Comparison of ENCODE assay signal across 9 mouse cellular contexts in genomic region chr12:77177303-77177702, GRCm38 (mm10).
DNase-seq lines count a peak whose midpoint lies in the region; ATAC-seq and TF ChIP-seq lines count a peak whose summit lies in the region.
"Had no signal": no experiment of that assay in that cellular context is flagged by ENCODE, and none has a peak within 500 bp of the region (broad histone marks: within the 10 kb centered on the region; RNA-seq: fewer than 3 reads in every experiment).

No protein-coding gene starts in this region.

- no peak overlapping the region for H3K27ac ChIP-seq in kidney, embryonic 15.5 days
- H3K27ac ChIP-seq in ES-E14 (ENCODE audit: insufficient read depth, low read depth, low read length, poor library complexity, severe bottlenecking) = no peak overlapping the region
- H3K27ac ChIP-seq in forebrain, embryonic 10.5 days = no peak overlapping the region; the same call in 1 of the 2 replicates

- in situ Hi-C loops in ES-E14 (cut with MboI; ENCODE audit: low sequenced_read_pairs in 2 of 2, unreplicated experiment in 2 of 2) = no loop called here

- H3K9me3 ChIP-seq in kidney, embryonic 15.5 days (replicated peaks) = no peaks in the 10 kb centered on the region
- no peaks in the 10 kb centered on the region for H3K9me3 ChIP-seq in ES-E14 (ENCODE audit: control insufficient read depth, insufficient read depth, low read depth, low read length)
- no peaks in the 10 kb centered on the region for H3K9me3 ChIP-seq in forebrain, embryonic 10.5 days
- H3K9me3 ChIP-seq: limb, embryonic 13.5 days had no signal

- no peaks in the 10 kb centered on the region for H3K36me3 ChIP-seq in kidney, embryonic 15.5 days
- no peaks in the 10 kb centered on the region for H3K36me3 ChIP-seq in ES-E14 (ENCODE audit: control insufficient read depth, insufficient read depth, low read length, poor library complexity, severe bottlenecking)
- no peaks in the 10 kb centered on the region for H3K36me3 ChIP-seq in forebrain, embryonic 10.5 days (replicated peaks)
- H3K36me3 ChIP-seq: limb, embryonic 13.5 days had no signal

- WGBS in kidney, embryonic 15.5 days = 51% methylated on average over 3 of the region's 3 CpGs
- 74% methylated on average over 3 of the region's 3 CpGs for WGBS in forebrain, embryonic 10.5 days

- no peak overlapping the region for H3K4me2 ChIP-seq in kidney, embryonic 15.5 days

- no peak overlapping the region for H3K9ac ChIP-seq in kidney, embryonic 15.5 days
- H3K9ac ChIP-seq in ES-E14 (ENCODE audit: insufficient read depth, low read depth, low read length, poor library complexity, severe bottlenecking) = no peak overlapping the region
- H3K9ac ChIP-seq: limb, embryonic 13.5 days had no signal

- H3K4me1 ChIP-seq in kidney, embryonic 15.5 days = peaks cover 8% of the 10 kb centered on the region
- H3K4me1 ChIP-seq in ES-E14 (ENCODE audit: control insufficient read depth in 2 of 2, insufficient read depth in 2 of 2, low read length in 2 of 2, poor library complexity in 1 of 2) = peaks cover 0 to 6% of the 10 kb centered on the region in 2 experiments; a peak in 1 of 4 replicates
- H3K4me1 ChIP-seq in forebrain, embryonic 10.5 days = peaks cover 14% of the 10 kb centered on the region

- DNase-seq in kidney, postnatal 10 days = peak; percentile 26
- no peak for DNase-seq in ES-E14 (ENCODE audit: low read depth, low spot score)
- peak; percentile 72 for DNase-seq in induced T-regulatory cell, adult 2 months (ENCODE audit: low read depth)
- peak; percentile 64 to 73 for DNase-seq in thymus, postnatal 10 days (ENCODE audit: low spot score in 2 of 2)
- no peak for DNase-seq in forebrain, embryonic 10.5 days (ENCODE audit: extremely low spot score, low spot score)
- DNase-seq in left cerebral cortex, adult 8-10 months (ENCODE audit: low spot score in 2 of 2) = no peak
- DNase-seq: lung, postnatal 36 days had no signal

- H3K27me3 ChIP-seq in kidney, embryonic 15.5 days = no peaks in the 10 kb centered on the region
- no peaks in the 10 kb centered on the region for H3K27me3 ChIP-seq in forebrain, embryonic 10.5 days (ENCODE audit: poor library complexity, severe bottlenecking)
- H3K27me3 ChIP-seq: limb, embryonic 13.5 days had no signal

- H3K4me3 ChIP-seq in kidney, embryonic 15.5 days (replicated peaks) = no peak overlapping the region
- H3K4me3 ChIP-seq in ES-E14 (ENCODE audit: insufficient read depth in 1 of 2, low read depth in 1 of 2, low read length in 2 of 2, poor library complexity in 1 of 2, severe bottlenecking in 1 of 2) = no peak overlapping the region
- no peak overlapping the region for H3K4me3 ChIP-seq in forebrain, embryonic 10.5 days
- H3K4me3 ChIP-seq: limb, embryonic 13.5 days had no signal

- ATAC-seq in kidney, embryonic 15.5 days (replicated peaks; ENCODE audit: low FRiP score) = no peak

TF ChIP-seq in ES-E14, 5 proteins besides CTCF, POLR2A, EP300 and RAD21:
- TF ChIP-seq CHD2 (IDR thresholded peaks at IDR 0.05; ENCODE audit: low read depth, low read length) = no peak
- 0 out of 2 replicates have a peak, but pooled peaks have one; percentile 45 for TF ChIP-seq ZNF384 (IDR thresholded peaks at IDR 0.05; ENCODE audit: low read depth, low read length)
- TF ChIP-seq ZC3H11A (IDR thresholded peaks at IDR 0.05; ENCODE audit: borderline replicate concordance, low read depth, low read length) = no peak
- no peak for TF ChIP-seq MAFK (IDR thresholded peaks at IDR 0.05; ENCODE audit: insufficient read depth, low read depth, low read length)
TF ChIP-seq in ES-E14: peak in this region for 1.

Comparison
In these comparisons a context has a peak if more than half of its experiments do, and no peak if none do; other contexts are left out.
1. DNase-seq: peak in kidney, postnatal 10 days (single experiment), induced T-regulatory cell, adult 2 months (single experiment) and thymus, postnatal 10 days (2 of 2); none in ES-E14 (single experiment), forebrain, embryonic 10.5 days (single experiment) and left cerebral cortex, adult 8-10 months (0 of 2).